Comparison of ENCODE assay signal across 8 mouse cellular contexts in genomic region chr2:30416649-30416965, GRCm38 (mm10). TPM values are rescaled to one million over a fixed set of nuclear protein-coding genes. Genes with fewer than 3 reads are reported as not detected.
DNase-seq lines count a peak whose midpoint lies in the region; ATAC-seq and TF ChIP-seq lines count a peak whose summit lies in the region.

No protein-coding gene starts in this region.

- no peak for TF ChIP-seq CTCF in lung, embryonic 14.5 days (IDR thresholded peaks at IDR 0.05; ENCODE audit: low read depth)

- H3K9ac ChIP-seq in lung, embryonic 14.5 days: peak overlapping the region; percentile 91
- peak overlapping the region; percentile 82 for H3K9ac ChIP-seq in embryonic facial prominence, embryonic 12.5 days
- peak overlapping the region; percentile 98 for H3K9ac ChIP-seq in intestine, embryonic 16.5 days (ENCODE audit: low read depth, low read length)
- H3K9ac ChIP-seq in neural tube, embryonic 14.5 days (replicated peaks; ENCODE audit: low read depth, low read length): peak overlapping the region; percentile 89

- peak overlapping the region; percentile 92 for H3K4me2 ChIP-seq in lung, embryonic 14.5 days
- H3K4me2 ChIP-seq in embryonic facial prominence, embryonic 12.5 days (replicated peaks): peak overlapping the region; percentile 76
- peak overlapping the region; percentile 85 for H3K4me2 ChIP-seq in intestine, embryonic 16.5 days (ENCODE audit: low read depth, low read length)
- H3K4me2 ChIP-seq in neural tube, embryonic 14.5 days (ENCODE audit: low read depth, low read length): peak overlapping the region; percentile 71

- H3K4me1 ChIP-seq in lung, embryonic 14.5 days (ENCODE audit: insufficient read depth): peaks cover 13% of the 10 kb centered on the region; the same call in 1 of the 2 replicates
- H3K4me1 ChIP-seq in embryonic facial prominence, embryonic 12.5 days: peaks cover 28% of the 10 kb centered on the region
- H3K4me1 ChIP-seq in intestine, embryonic 16.5 days (ENCODE audit: control insufficient read depth, insufficient read depth, low read length): peaks cover 28% of the 10 kb centered on the region
- H3K4me1 ChIP-seq in neural tube, embryonic 14.5 days (ENCODE audit: control insufficient read depth, insufficient read depth, low read length): peaks cover 27% of the 10 kb centered on the region

- H3K4me3 ChIP-seq in lung, embryonic 14.5 days (ENCODE audit: low read depth, low read length): peak overlapping the region; percentile 93
- H3K4me3 ChIP-seq in embryonic facial prominence, embryonic 12.5 days: peak overlapping the region; percentile 74
- H3K4me3 ChIP-seq in intestine, embryonic 16.5 days (ENCODE audit: low read length): peak overlapping the region; percentile 91
- H3K4me3 ChIP-seq in neural tube, embryonic 14.5 days (ENCODE audit: low read depth, low read length): peak overlapping the region; percentile 84

- ATAC-seq in lung, embryonic 14.5 days (ENCODE audit: insufficient read depth): no peak
- ATAC-seq in embryonic facial prominence, embryonic 12.5 days (ENCODE audit: insufficient number of reproducible peaks, insufficient read depth, low FRiP score, low TSS enrichment): no peak
- no peak for ATAC-seq in intestine, embryonic 16.5 days
- ATAC-seq in neural tube, embryonic 14.5 days (ENCODE audit: low read depth): no peak

- H3K27ac ChIP-seq in lung, embryonic 14.5 days (ENCODE audit: low read depth): peak overlapping the region; percentile 98
- H3K27ac ChIP-seq in embryonic facial prominence, embryonic 12.5 days: peak overlapping the region; percentile 96
- H3K27ac ChIP-seq in intestine, embryonic 16.5 days (ENCODE audit: low read length): peak overlapping the region; percentile 97
- peak overlapping the region; percentile 96 for H3K27ac ChIP-seq in neural tube, embryonic 14.5 days (ENCODE audit: low read depth, low read length)

- H3K9me3 ChIP-seq in lung, embryonic 14.5 days (ENCODE audit: low read depth, low read length): no peaks in the 10 kb centered on the region
- H3K9me3 ChIP-seq in embryonic facial prominence, embryonic 12.5 days: no peaks in the 10 kb centered on the region
- no peaks in the 10 kb centered on the region for H3K9me3 ChIP-seq in intestine, embryonic 16.5 days (ENCODE audit: control insufficient read depth, low read length)
- H3K9me3 ChIP-seq in neural tube, embryonic 14.5 days (ENCODE audit: control insufficient read depth, low read length): no peaks in the 10 kb centered on the region

- H3K36me3 ChIP-seq in lung, embryonic 14.5 days (ENCODE audit: insufficient read depth): peaks cover 7% of the 10 kb centered on the region; the same call in 1 of the 2 replicates
- no peaks in the 10 kb centered on the region for H3K36me3 ChIP-seq in embryonic facial prominence, embryonic 12.5 days
- H3K36me3 ChIP-seq in intestine, embryonic 16.5 days (ENCODE audit: control insufficient read depth, insufficient read depth, low read length): no peaks in the 10 kb centered on the region
- 0 out of 2 replicates have a peak, but pooled peaks cover 4% of the 10 kb centered on the region for H3K36me3 ChIP-seq in neural tube, embryonic 14.5 days (ENCODE audit: control insufficient read depth, insufficient read depth, low read length)

- peak; percentile 48 for DNase-seq in lung, embryonic 14.5 days
- DNase-seq in lung, postnatal 36 days: no peak
- no peak for DNase-seq in Muller cell, postnatal 12 days (ENCODE audit: inconsistent ontology term)
- DNase-seq in adrenal gland, adult 18-20 months (ENCODE audit: low spot score in 2 of 2): no peak
- no peak for DNase-seq in kidney, postnatal 10 days

- 0% methylated on average over 7 of the region's 7 CpGs for WGBS in lung, embryonic 14.5 days
- WGBS in embryonic facial prominence, embryonic 12.5 days: under 1% methylated on average over 7 of the region's 7 CpGs
- WGBS in intestine, embryonic 16.5 days: 1% methylated on average over 7 of the region's 7 CpGs
- 0% methylated on average over 7 of the region's 7 CpGs for WGBS in neural tube, embryonic 14.5 days

- no peaks in the 10 kb centered on the region for H3K27me3 ChIP-seq in lung, embryonic 14.5 days (ENCODE audit: insufficient read depth, low read length)
- no peaks in the 10 kb centered on the region for H3K27me3 ChIP-seq in embryonic facial prominence, embryonic 12.5 days
- H3K27me3 ChIP-seq in intestine, embryonic 16.5 days (replicated peaks; ENCODE audit: control insufficient read depth, insufficient read depth, low read length): no peaks in the 10 kb centered on the region
- H3K27me3 ChIP-seq in neural tube, embryonic 14.5 days (ENCODE audit: control insufficient read depth, insufficient read depth, low read length): no peaks in the 10 kb centered on the region

RNA-seq across cellular contexts. Expression of gene Ptpa, which starts 0.8 kb away (rescaled TPM):
- 85.7 and 95.5 TPM in 2 replicates for polyA plus RNA-seq in lung, embryonic 14.5 days (2014; fragmentation: Nextera tagmentation; extraction: Ambion mirVana)
- polyA plus RNA-seq in embryonic facial prominence, embryonic 12.5 days (2016; fragmentation: Nextera tagmentation; extraction: Ambion mirVana): 140 and 145 TPM in 2 replicates
- polyA plus RNA-seq in intestine, embryonic 16.5 days (2015; fragmentation: Nextera tagmentation; extraction: Ambion mirVana): 120 and 132 TPM in 2 replicates
- 65.8 and 70.7 TPM in 2 replicates for polyA plus RNA-seq in neural tube, embryonic 14.5 days (2014; fragmentation: Nextera tagmentation; extraction: Ambion mirVana)
- 100 to 1,000 TPM; 134 to 138 TPM for total RNA-seq in adrenal gland, adult 18-20 months (2021)

RNA-seq across cellular contexts. Expression of gene Crat, which starts 1.0 kb away (rescaled TPM):
- 28.0 and 30.3 TPM in 2 replicates for polyA plus RNA-seq in lung, embryonic 14.5 days (2014; fragmentation: Nextera tagmentation; extraction: Ambion mirVana)
- 23.8 and 26.9 TPM in 2 replicates for polyA plus RNA-seq in embryonic facial prominence, embryonic 12.5 days (2016; fragmentation: Nextera tagmentation; extraction: Ambion mirVana)
- 25.9 and 29.4 TPM in 2 replicates for polyA plus RNA-seq in intestine, embryonic 16.5 days (2015; fragmentation: Nextera tagmentation; extraction: Ambion mirVana)
- polyA plus RNA-seq in neural tube, embryonic 14.5 days (2014; fragmentation: Nextera tagmentation; extraction: Ambion mirVana): 27.7 and 32.4 TPM in 2 replicates
- 100 to 1,000 TPM; 175 to 243 TPM for total RNA-seq in adrenal gland, adult 18-20 months (2021)

RNA-seq across cellular contexts. Expression of gene Dolpp1, which starts 24.6 kb away (rescaled TPM):
- 32.6 and 34.2 TPM in 2 replicates for polyA plus RNA-seq in lung, embryonic 14.5 days (2014; fragmentation: Nextera tagmentation; extraction: Ambion mirVana)
- 34.8 and 38.1 TPM in 2 replicates for polyA plus RNA-seq in embryonic facial prominence, embryonic 12.5 days (2016; fragmentation: Nextera tagmentation; extraction: Ambion mirVana)
- 59.4 and 63.3 TPM in 2 replicates for polyA plus RNA-seq in intestine, embryonic 16.5 days (2015; fragmentation: Nextera tagmentation; extraction: Ambion mirVana)
- 51.5 and 57.7 TPM in 2 replicates for polyA plus RNA-seq in neural tube, embryonic 14.5 days (2014; fragmentation: Nextera tagmentation; extraction: Ambion mirVana)
- total RNA-seq in adrenal gland, adult 18-20 months (2021): 10 to 100 TPM; 13.2 to 15.2 TPM

RNA-seq across cellular contexts. Expression of gene Miga2, which starts 52.6 kb away (rescaled TPM):
- 19.9 and 24.5 TPM in 2 replicates for polyA plus RNA-seq in lung, embryonic 14.5 days (2014; fragmentation: Nextera tagmentation; extraction: Ambion mirVana)
- polyA plus RNA-seq in embryonic facial prominence, embryonic 12.5 days (2016; fragmentation: Nextera tagmentation; extraction: Ambion mirVana): 29.6 and 31.0 TPM in 2 replicates
- 23.1 and 24.7 TPM in 2 replicates for polyA plus RNA-seq in intestine, embryonic 16.5 days (2015; fragmentation: Nextera tagmentation; extraction: Ambion mirVana)
- 28.9 and 30.9 TPM in 2 replicates for polyA plus RNA-seq in neural tube, embryonic 14.5 days (2014; fragmentation: Nextera tagmentation; extraction: Ambion mirVana)
- total RNA-seq in adrenal gland, adult 18-20 months (2021): 100 to 1,000 TPM in 1 of 2 experiments, 10 to 100 TPM in 1; 83.1 to 102 TPM

RNA-seq across cellular contexts. Expression of gene Ier5l, which starts 57.4 kb away (rescaled TPM):
- polyA plus RNA-seq in lung, embryonic 14.5 days (2014; fragmentation: Nextera tagmentation; extraction: Ambion mirVana): 4.7 and 4.9 TPM in 2 replicates
- 4.2 and 4.5 TPM in 2 replicates for polyA plus RNA-seq in embryonic facial prominence, embryonic 12.5 days (2016; fragmentation: Nextera tagmentation; extraction: Ambion mirVana)
- polyA plus RNA-seq in intestine, embryonic 16.5 days (2015; fragmentation: Nextera tagmentation; extraction: Ambion mirVana): 0.61 and 0.75 TPM in 2 replicates
- polyA plus RNA-seq in neural tube, embryonic 14.5 days (2014; fragmentation: Nextera tagmentation; extraction: Ambion mirVana): 2.3 and 2.6 TPM in 2 replicates
- 1 to 10 TPM; 3.1 to 5.1 TPM for total RNA-seq in adrenal gland, adult 18-20 months (2021)
